Mouse (Mus musculus): ENCODE results near the gene Ppfia3. TPM values are rescaled to one million over a fixed set of nuclear protein-coding genes. Genes with fewer than 3 reads are reported as not detected.

The Ppfia3 gene
- polyA plus RNA-seq, 1 experiment from 2014 or later, result 3.7 TPM

- Histone ChIP-seq H3K4me1 (ENCODE audit: control insufficient read depth, insufficient read depth, low read length) (peaks cover 55% of the 10 kb centered on the region), H3K9ac (ENCODE audit: low read depth, low read length) (peak within 1 kb of the TSS; percentile 78), H3K27ac (ENCODE audit: low read depth, low read length) (peak within 1 kb of the TSS; percentile 89), H3K27me3 (ENCODE audit: control insufficient read depth, insufficient read depth, low read length) (no peaks in the 10 kb centered on the region), H3K4me3 (ENCODE audit: low read depth, low read length) (peak within 1 kb of the TSS; percentile 64), H3K4me2 (peak within 1 kb of the TSS; percentile 83), H3K36me3 (ENCODE audit: control insufficient read depth, insufficient read depth, low read length) (no peaks in the 10 kb centered on the region), H3K9me3 (replicated peaks; ENCODE audit: control insufficient read depth, low read length) (no peaks in the 10 kb centered on the region)
- 19% methylated on average over 5 of the region's 5 CpGs for WGBS (ENCODE audit: insufficient replicate concordance)
- no peak; the same call in 1 of the 2 replicates for ATAC-seq (replicated peaks; ENCODE audit: insufficient number of reproducible peaks, low FRiP score, low TSS enrichment)
Observed at GRCm38 (mm10) chr7:45335056-45335455, 31.8 kb downstream of the Ppfia3 start, which contains the start of gene Hrc. TSS of gene Hrc (plus strand) at chr7:45335290.

- Histone ChIP-seq H3K9me3 (replicated peaks; ENCODE audit: control insufficient read depth, low read length) (no peaks in the 10 kb centered on the region), H3K9ac (ENCODE audit: low read depth, low read length) (no peak overlapping the region), H3K4me1 (ENCODE audit: control insufficient read depth, insufficient read depth, low read length) (peaks cover 51% of the 10 kb centered on the region), H3K27ac (ENCODE audit: low read depth, low read length) (peak overlapping the region; percentile 89), H3K4me3 (ENCODE audit: low read depth, low read length) (peak overlapping the region; percentile 64; the same call in 1 of the 2 replicates), H3K4me2 (peak overlapping the region; percentile 83), H3K36me3 (ENCODE audit: control insufficient read depth, insufficient read depth, low read length) (no peaks in the 10 kb centered on the region), H3K27me3 (ENCODE audit: control insufficient read depth, insufficient read depth, low read length) (no peaks in the 10 kb centered on the region)
- WGBS (ENCODE audit: insufficient replicate concordance), result 16% methylated on average over 3 of the region's 3 CpGs
- ATAC-seq (replicated peaks; ENCODE audit: insufficient number of reproducible peaks, low FRiP score, low TSS enrichment), result no peak
Observed at GRCm38 (mm10) chr7:45334605-45335004, 32.2 kb downstream of the Ppfia3 start.

- Histone ChIP-seq H3K9ac (ENCODE audit: low read depth, low read length) (peak within 1 kb of the TSS; percentile 78), H3K9me3 (replicated peaks; ENCODE audit: control insufficient read depth, low read length) (no peaks in the 10 kb centered on the region), H3K36me3 (ENCODE audit: control insufficient read depth, insufficient read depth, low read length) (no peaks in the 10 kb centered on the region), H3K4me3 (ENCODE audit: low read depth, low read length) (peak within 1 kb of the TSS; percentile 64), H3K4me1 (ENCODE audit: control insufficient read depth, insufficient read depth, low read length) (peaks cover 40% of the 10 kb centered on the region), H3K27ac (ENCODE audit: low read depth, low read length) (peak within 1 kb of the TSS; percentile 89), H3K4me2 (peak within 1 kb of the TSS; percentile 83), H3K27me3 (ENCODE audit: control insufficient read depth, insufficient read depth, low read length) (no peaks in the 10 kb centered on the region)
- WGBS (ENCODE audit: insufficient replicate concordance), result under 1% methylated on average over 34 of the region's 38 CpGs
- ATAC-seq (replicated peaks; ENCODE audit: insufficient number of reproducible peaks, low FRiP score, low TSS enrichment), result peak; percentile 46
Observed at GRCm38 (mm10) chr7:45333431-45333982, 33.3 kb downstream of the Ppfia3 start, which contains the start of gene Trpm4. TSS of gene Trpm4 (minus strand) at chr7:45333780.

- no peaks in the 10 kb centered on the region for H3K27me3 ChIP-seq (ENCODE audit: control insufficient read depth, insufficient read depth, low read length)
- peaks cover 38% of the 10 kb centered on the region for H3K4me1 ChIP-seq (ENCODE audit: control insufficient read depth, insufficient read depth, low read length)
- ATAC-seq (replicated peaks; ENCODE audit: insufficient number of reproducible peaks, low FRiP score, low TSS enrichment), result peak; percentile 64
- H3K4me3 ChIP-seq (ENCODE audit: low read depth, low read length), result peak overlapping the region; percentile 64
- no peaks in the 10 kb centered on the region for H3K9me3 ChIP-seq (replicated peaks; ENCODE audit: control insufficient read depth, low read length)
- H3K4me2 ChIP-seq, result peak overlapping the region; percentile 83
- no peaks in the 10 kb centered on the region for H3K36me3 ChIP-seq (ENCODE audit: control insufficient read depth, insufficient read depth, low read length)
- H3K27ac ChIP-seq (ENCODE audit: low read depth, low read length), result peak overlapping the region; percentile 89
- WGBS (ENCODE audit: insufficient replicate concordance), result 4% methylated on average over 22 of the region's 22 CpGs
- H3K9ac ChIP-seq (ENCODE audit: low read depth, low read length), result peak overlapping the region; percentile 78
Observed at GRCm38 (mm10) chr7:45332685-45333425, 34.0 kb downstream of the Ppfia3 start.

GRCm38 (mm10) chr7:45331502-45331901 is 35.3 kb downstream of the Ppfia3 start:
- Histone ChIP-seq H3K9ac (ENCODE audit: low read depth, low read length) (no peak overlapping the region), H3K4me3 (ENCODE audit: low read depth, low read length) (no peak overlapping the region), H3K4me1 (ENCODE audit: control insufficient read depth, insufficient read depth, low read length) (peaks cover 35% of the 10 kb centered on the region), H3K27me3 (ENCODE audit: control insufficient read depth, insufficient read depth, low read length) (no peaks in the 10 kb centered on the region), H3K9me3 (replicated peaks; ENCODE audit: control insufficient read depth, low read length) (no peaks in the 10 kb centered on the region), H3K4me2 (no peak overlapping the region), H3K27ac (ENCODE audit: low read depth, low read length) (no peak overlapping the region), H3K36me3 (ENCODE audit: control insufficient read depth, insufficient read depth, low read length) (no peaks in the 10 kb centered on the region)
- WGBS (ENCODE audit: insufficient replicate concordance), result 62% methylated on average over 6 of the region's 6 CpGs
- no peak for ATAC-seq (replicated peaks; ENCODE audit: insufficient number of reproducible peaks, low FRiP score, low TSS enrichment)

- Histone ChIP-seq H3K4me3 (ENCODE audit: low read depth, low read length) (no peak overlapping the region), H3K36me3 (ENCODE audit: control insufficient read depth, insufficient read depth, low read length) (peaks cover 13% of the 10 kb centered on the region), H3K4me2 (peak overlapping the region; percentile 8; the same call in 1 of the 2 replicates), H3K4me1 (ENCODE audit: control insufficient read depth, insufficient read depth, low read length) (peaks cover 16% of the 10 kb centered on the region), H3K9me3 (replicated peaks; ENCODE audit: control insufficient read depth, low read length) (no peaks in the 10 kb centered on the region), H3K27ac (ENCODE audit: low read depth, low read length) (peak overlapping the region; percentile 85), H3K27me3 (ENCODE audit: control insufficient read depth, insufficient read depth, low read length) (no peaks in the 10 kb centered on the region), H3K9ac (ENCODE audit: low read depth, low read length) (peak overlapping the region; percentile 34; the same call in 1 of the 2 replicates)
- WGBS (ENCODE audit: insufficient replicate concordance), result 64% methylated on average over 13 of the region's 13 CpGs
- ATAC-seq (replicated peaks; ENCODE audit: insufficient number of reproducible peaks, low FRiP score, low TSS enrichment), result no peak
Observed at GRCm38 (mm10) chr7:45328841-45329475, 37.9 kb downstream of the Ppfia3 start.

- ATAC-seq (replicated peaks; ENCODE audit: insufficient number of reproducible peaks, low FRiP score, low TSS enrichment), result no peak
- H3K4me3 ChIP-seq (ENCODE audit: low read depth, low read length), result no peak overlapping the region
- H3K4me1 ChIP-seq (ENCODE audit: control insufficient read depth, insufficient read depth, low read length), result no peaks in the 10 kb centered on the region
- H3K27me3 ChIP-seq (ENCODE audit: control insufficient read depth, insufficient read depth, low read length), result no peaks in the 10 kb centered on the region
- peaks cover 14% of the 10 kb centered on the region for H3K36me3 ChIP-seq (ENCODE audit: control insufficient read depth, insufficient read depth, low read length)
- no peak overlapping the region for H3K4me2 ChIP-seq
- no peak overlapping the region for H3K9ac ChIP-seq (ENCODE audit: low read depth, low read length)
- no peaks in the 10 kb centered on the region for H3K9me3 ChIP-seq (replicated peaks; ENCODE audit: control insufficient read depth, low read length)
- no peak overlapping the region for H3K27ac ChIP-seq (ENCODE audit: low read depth, low read length)
Observed at GRCm38 (mm10) chr7:45325800-45326199, 41.0 kb downstream of the Ppfia3 start.

GRCm38 (mm10) chr7:45323069-45323468 is 43.8 kb downstream of the Ppfia3 start:
- no peak overlapping the region for H3K9ac ChIP-seq (ENCODE audit: low read depth, low read length)
- no peak overlapping the region for H3K27ac ChIP-seq (ENCODE audit: low read depth, low read length)
- H3K4me1 ChIP-seq (ENCODE audit: control insufficient read depth, insufficient read depth, low read length), result no peaks in the 10 kb centered on the region
- no peaks in the 10 kb centered on the region for H3K27me3 ChIP-seq (ENCODE audit: control insufficient read depth, insufficient read depth, low read length)
- 89% methylated on average over 5 of the region's 5 CpGs for WGBS (ENCODE audit: insufficient replicate concordance)
- H3K4me3 ChIP-seq (ENCODE audit: low read depth, low read length), result no peak overlapping the region
- no peaks in the 10 kb centered on the region for H3K9me3 ChIP-seq (replicated peaks; ENCODE audit: control insufficient read depth, low read length)
- H3K4me2 ChIP-seq, result no peak overlapping the region
- no peak for ATAC-seq (replicated peaks; ENCODE audit: insufficient number of reproducible peaks, low FRiP score, low TSS enrichment)
- peaks cover 18% of the 10 kb centered on the region for H3K36me3 ChIP-seq (ENCODE audit: control insufficient read depth, insufficient read depth, low read length)

Data from heart, embryonic 11.5 days (tissue).